Mouse (Mus musculus) hindbrain, embryonic 15.5 days (tissue): ENCODE results near the gene Defb26. TPM values are rescaled to one million over a fixed set of nuclear protein-coding genes. Genes with fewer than 3 reads are reported as not detected.

Source experiments
- polyA plus RNA-seq: library from polyadenylated mRNA; unstranded; fragments of >200 nt; fragmentation: Nextera tagmentation; extraction: Ambion mirVana; gene quantifications from 2 replicates; pipeline ENCODE4 v1.2.1, GENCODE M21; 2015

The Defb26 gene
- polyA plus RNA-seq, 1 experiment from 2014 or later: not detected

Other genes starting within 250 kb of the Defb26 start
- gene Tbc1d20, start 217.9 kb downstream of the Defb26 start, polyA plus RNA-seq: 32.1 and 36.5 TPM in 2 replicates
- gene Rbck1, start 179.0 kb downstream of the Defb26 start, polyA plus RNA-seq: 95.3 and 103 TPM in 2 replicates
- 1.8 TPM in 2 replicates for gene Trib3, start 167.7 kb downstream of the Defb26 start, polyA plus RNA-seq
- gene Nrsn2, start 135.1 kb downstream of the Defb26 start, polyA plus RNA-seq: 50.6 and 60.3 TPM in 2 replicates
- gene Sox12, start 113.6 kb downstream of the Defb26 start, polyA plus RNA-seq: 13.8 and 14.9 TPM in 2 replicates
- gene Zcchc3, start 96.7 kb downstream of the Defb26 start, polyA plus RNA-seq: 18.6 TPM in 2 replicates
- 2.2 and 2.3 TPM in 2 replicates for gene 6820408C15Rik, start 96.1 kb downstream of the Defb26 start, polyA plus RNA-seq
- gene Defb23, start 47.1 kb downstream of the Defb26 start, polyA plus RNA-seq: not detected in 2 replicates
- not detected in 2 replicates for gene Defb20, start 34.6 kb downstream of the Defb26 start, polyA plus RNA-seq
- gene Defb22, start 21.6 kb downstream of the Defb26 start, polyA plus RNA-seq: not detected in 2 replicates
- not detected in 2 replicates for gene Defb28, start 6.6 kb upstream of the Defb26 start, polyA plus RNA-seq
- not detected in 2 replicates for gene Defb29, start 28.4 kb upstream of the Defb26 start, polyA plus RNA-seq
- not detected in 2 replicates for gene Gm17416, start 57.6 kb upstream of the Defb26 start, polyA plus RNA-seq
- gene Defb21, start 61.1 kb upstream of the Defb26 start, polyA plus RNA-seq: not detected in 2 replicates
- gene Defb19, start 68.6 kb upstream of the Defb26 start, polyA plus RNA-seq: not detected in 2 replicates
- not detected in 2 replicates for gene Defb45, start 87.7 kb upstream of the Defb26 start, polyA plus RNA-seq
- gene Defb36, start 92.6 kb upstream of the Defb26 start, polyA plus RNA-seq: not detected in 2 replicates
- gene Defb25, start 111.4 kb upstream of the Defb26 start, polyA plus RNA-seq: not detected in 2 replicates
- 0.52 and 0.72 TPM in 2 replicates for gene Rem1, start 115.3 kb upstream of the Defb26 start, polyA plus RNA-seq
- gene H13, start 157.8 kb upstream of the Defb26 start, polyA plus RNA-seq: 166 and 177 TPM in 2 replicates
- gene Mcts2, start 175.3 kb upstream of the Defb26 start, polyA plus RNA-seq: 32.6 and 37.3 TPM in 2 replicates
- 55.3 and 57.5 TPM in 2 replicates for gene Id1, start 224.6 kb upstream of the Defb26 start, polyA plus RNA-seq
- 6.3 TPM in 2 replicates for gene Cox4i2, start 242.5 kb upstream of the Defb26 start, polyA plus RNA-seq